Mouse (Mus musculus) testis, postnatal 14 days (tissue): ENCODE data around the gene Depdc7.
A peak's percentile ranks its signal among the peaks of the same experiment; 100 is the strongest.

Experiments
- DNase-seq: peaks from one replicate; pipeline ENCODE4 v3.0.0; 2021; ENCODE audit warnings: low spot score

Depdc7 gene

GRCm38 (mm10) chr2:104742741-104743064 lies at the start of gene Depdc7:
Gene Depdc7, minus strand, starts transcription at chr2:104742878.
- DNase-seq, result peak; percentile 89

- no peak for DNase-seq
Measured at GRCm38 (mm10) chr2:104774763-104775162, 32.1 kb upstream of the Depdc7 start.

GRCm38 (mm10) chr2:104768697-104769096 lies 26.0 kb upstream of the Depdc7 start:
- DNase-seq, result no peak

DNA sequence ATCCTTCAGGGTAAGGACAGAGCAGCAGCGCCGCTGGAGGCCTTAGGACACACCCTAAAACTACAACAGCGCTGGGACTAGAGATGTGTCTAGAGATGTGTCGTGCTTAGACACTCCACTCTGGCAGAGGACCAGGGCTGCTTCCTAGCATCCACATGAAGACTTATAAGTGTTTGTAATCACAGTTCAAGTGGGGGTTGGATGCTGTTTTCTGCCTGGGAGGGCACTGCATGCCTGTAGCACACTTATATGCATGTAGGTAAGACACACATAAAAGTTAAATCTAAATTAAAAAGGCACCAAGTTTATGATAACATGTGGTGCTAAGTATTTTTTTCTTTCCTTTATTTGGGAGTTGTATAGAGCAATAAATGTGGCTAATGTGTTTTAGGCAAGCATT lies 21.3 kb upstream of the Depdc7 start:
- no peak for DNase-seq

DNA sequence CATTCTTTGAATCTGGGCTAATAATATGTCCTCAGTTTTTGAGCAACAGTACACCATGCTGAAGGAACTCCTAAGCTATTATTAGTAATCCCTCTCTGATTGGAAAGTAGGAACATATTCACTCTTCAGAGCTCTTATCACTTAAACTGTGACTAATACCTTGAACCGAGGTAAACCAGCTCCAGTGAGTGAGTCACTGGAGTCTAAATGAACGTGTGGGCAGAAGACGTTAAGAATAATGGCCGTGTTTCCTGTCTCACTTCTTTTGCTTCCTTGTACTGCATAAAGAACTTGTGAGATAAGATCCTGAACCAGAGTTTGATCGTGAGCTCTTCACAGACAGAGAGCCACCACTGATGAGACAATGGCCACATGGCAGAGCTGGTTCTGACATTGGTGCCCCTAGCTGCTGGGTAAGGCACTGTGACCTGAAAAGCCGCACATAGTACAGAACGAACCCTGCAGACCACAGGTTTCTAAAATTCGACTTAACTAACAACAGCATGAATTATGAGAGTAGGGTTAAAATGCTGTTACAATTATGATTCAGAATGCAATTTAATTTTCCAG lies 20.5 kb upstream of the Depdc7 start:
- DNase-seq, result no peak

DNA sequence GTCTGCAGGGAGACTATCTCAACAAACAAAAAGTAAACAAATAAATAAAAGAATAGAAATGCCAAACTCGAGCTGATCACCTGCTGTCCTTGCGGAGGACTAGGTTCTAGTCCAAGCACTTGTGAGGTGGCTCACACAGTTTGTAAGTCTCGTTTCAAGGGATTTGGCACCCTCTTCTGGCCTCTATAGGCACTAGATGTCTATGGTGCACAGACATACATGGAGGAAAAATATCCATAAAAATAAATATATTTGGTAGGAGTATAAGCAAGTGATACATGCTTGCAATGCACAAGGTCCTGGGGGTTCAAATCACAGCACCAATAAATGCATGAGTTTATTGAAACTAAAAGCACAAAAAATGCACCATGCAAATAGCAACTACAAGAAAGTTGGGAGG lies 7.9 kb upstream of the Depdc7 start:
- DNase-seq, result no peak

- no peak for DNase-seq
Measured at GRCm38 (mm10) chr2:104748652-104749183, 6.0 kb upstream of the Depdc7 start.

DNA sequence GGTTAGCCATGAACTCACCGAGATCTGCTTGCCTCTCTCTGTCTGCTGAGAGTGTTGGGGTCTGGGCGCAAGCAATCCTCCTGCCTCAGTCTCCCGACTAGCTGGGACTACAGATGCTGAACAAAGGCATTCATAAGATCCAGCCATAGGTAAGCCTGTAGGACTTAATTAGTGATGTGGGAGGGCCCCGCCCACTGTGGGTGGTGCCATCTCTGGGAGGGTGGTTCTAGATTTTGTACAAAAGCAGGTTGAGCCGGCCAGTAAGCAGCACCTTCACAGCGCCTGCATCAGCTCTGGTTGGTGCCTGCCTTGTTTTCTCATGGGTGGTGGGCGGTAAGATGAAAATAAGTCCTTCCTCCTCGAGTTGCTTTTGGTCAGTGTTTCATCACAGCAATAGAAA lies 3.6 kb upstream of the Depdc7 start:
- peak; percentile 14 for DNase-seq

DNA sequence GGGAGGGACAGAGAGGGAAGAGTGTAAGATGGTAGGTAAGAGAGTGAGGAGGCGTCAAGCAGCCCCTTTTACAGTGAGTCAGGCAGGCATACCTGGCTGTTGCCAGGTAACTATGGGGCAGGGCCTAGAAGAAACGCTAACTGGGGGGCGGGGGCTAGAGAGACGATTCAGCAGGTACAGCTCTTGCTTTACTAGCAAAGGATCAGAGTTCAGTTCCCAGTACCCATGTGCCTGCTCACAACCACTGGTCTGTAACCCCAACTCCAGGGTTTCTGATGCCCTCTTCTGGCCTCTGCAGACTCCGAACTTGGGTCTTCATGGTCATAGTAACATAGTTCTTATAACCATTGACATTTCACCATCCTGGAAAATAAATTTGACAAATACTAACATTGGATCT lies 1.3 kb upstream of the Depdc7 start:
- DNase-seq, result no peak

GRCm38 (mm10) chr2:104743160-104743559 lies 482 bp upstream of the Depdc7 start:
- no peak for DNase-seq

DNA sequence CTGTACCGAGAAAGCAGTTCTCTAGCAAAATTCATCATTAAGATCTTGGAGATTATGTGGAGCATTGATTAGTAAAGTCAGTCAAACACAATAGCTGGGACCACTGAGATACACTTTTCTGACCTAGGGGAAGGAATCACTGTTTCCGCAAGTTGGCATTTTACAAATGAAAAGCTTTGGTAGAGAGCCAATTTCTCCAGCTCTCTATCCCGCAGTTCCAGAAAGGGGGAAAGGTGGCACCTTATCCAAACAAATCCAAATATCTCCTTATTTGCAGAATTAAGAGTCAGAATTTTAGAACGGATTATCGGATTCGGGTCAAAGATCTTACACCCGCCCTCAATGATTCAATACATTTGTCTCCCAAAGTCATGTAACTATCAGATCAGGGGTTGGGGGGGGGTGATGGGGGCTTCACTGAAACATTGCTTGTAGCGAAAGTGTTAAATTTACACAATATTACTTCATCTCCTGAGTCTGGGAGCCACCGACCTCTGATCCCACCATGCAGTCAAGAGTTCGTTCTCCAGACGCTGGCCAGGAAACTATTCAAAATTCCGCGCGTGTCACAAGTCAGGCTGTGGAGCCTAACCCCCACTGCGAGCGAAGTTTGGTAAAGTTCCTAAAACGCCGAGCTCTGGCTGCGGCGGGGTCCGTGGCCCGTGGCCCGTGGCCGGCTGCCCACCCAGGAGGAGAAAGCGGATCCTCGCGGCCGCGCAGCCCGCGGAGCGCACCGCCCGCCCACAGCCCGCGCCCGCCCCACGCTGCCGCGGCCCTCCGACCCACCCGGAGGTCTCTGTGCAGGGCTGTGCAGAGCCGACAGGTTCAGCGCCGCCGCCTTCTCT lies 560 bp downstream of the Depdc7 start:
- no peak for DNase-seq

- no peak for DNase-seq
Measured at GRCm38 (mm10) chr2:104741015-104741758, 1.5 kb downstream of the Depdc7 start.

DNA sequence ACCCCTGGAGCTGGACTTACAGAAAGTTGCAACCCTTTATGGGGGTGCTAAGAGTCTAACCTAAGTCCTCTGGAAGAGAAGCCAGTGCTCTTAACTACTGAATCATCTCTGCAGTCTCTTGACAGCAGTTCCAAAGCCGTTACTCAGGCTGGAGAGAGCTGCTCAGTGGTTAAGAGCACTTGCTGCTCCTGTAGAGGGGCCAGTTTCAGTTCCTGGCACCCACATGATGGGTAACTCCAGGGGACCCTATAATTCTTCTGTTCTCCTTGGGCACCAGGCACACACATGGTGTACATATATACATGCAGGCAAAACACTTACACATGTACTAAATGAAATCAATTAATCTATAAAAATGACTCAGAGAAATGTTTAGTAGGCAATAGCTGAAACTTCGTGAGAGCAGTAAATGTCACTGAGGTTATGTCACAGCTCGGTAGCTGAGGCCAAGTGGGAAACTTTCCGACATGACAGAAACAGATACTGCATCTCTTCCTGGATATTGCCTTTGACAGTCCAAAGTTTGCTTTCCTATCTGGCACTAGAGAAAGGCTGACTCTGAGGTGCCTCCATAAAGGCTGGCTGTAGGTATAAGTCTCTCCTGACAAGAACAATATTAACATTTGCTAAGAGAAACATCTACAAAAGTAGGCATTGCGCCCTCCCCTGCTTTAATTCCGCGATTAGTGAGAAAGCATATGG lies 2.3 kb downstream of the Depdc7 start:
- DNase-seq, result no peak

- no peak for DNase-seq
Measured at GRCm38 (mm10) chr2:104739691-104740090, 3.0 kb downstream of the Depdc7 start.

GRCm38 (mm10) chr2:104736241-104736640 lies 6.4 kb downstream of the Depdc7 start:
- DNase-seq, result peak; percentile 21

- DNase-seq, result no peak
Measured at GRCm38 (mm10) chr2:104732562-104733256, 10.0 kb downstream of the Depdc7 start.

DNA sequence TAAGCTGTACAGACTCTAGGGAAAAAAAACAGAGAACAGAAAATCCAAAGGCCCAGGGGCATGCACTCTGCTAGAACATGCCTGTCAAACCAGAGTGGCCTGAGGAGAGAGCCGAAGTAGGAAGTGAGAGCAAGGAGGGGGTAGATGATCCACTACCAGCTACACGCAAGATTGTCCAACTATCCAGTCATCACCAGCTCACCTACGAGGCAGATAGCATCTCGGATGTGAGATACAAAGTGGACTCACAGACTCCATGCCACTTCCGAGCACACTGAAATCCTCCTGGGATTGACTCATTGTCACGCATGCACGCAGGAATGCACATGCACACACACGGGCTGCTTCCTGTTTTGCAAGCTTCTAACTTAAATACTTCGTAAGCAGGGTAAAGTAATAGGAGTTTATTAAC lies 10.6 kb downstream of the Depdc7 start:
- no peak for DNase-seq

GRCm38 (mm10) chr2:104727369-104727768 lies 15.3 kb downstream of the Depdc7 start:
- DNase-seq, result no peak

GRCm38 (mm10) chr2:104722021-104722420 lies 20.7 kb downstream of the Depdc7 start:
- DNase-seq, result no peak

- DNase-seq, result no peak
Measured at GRCm38 (mm10) chr2:104717827-104718226, 24.9 kb downstream of the Depdc7 start.

DNA sequence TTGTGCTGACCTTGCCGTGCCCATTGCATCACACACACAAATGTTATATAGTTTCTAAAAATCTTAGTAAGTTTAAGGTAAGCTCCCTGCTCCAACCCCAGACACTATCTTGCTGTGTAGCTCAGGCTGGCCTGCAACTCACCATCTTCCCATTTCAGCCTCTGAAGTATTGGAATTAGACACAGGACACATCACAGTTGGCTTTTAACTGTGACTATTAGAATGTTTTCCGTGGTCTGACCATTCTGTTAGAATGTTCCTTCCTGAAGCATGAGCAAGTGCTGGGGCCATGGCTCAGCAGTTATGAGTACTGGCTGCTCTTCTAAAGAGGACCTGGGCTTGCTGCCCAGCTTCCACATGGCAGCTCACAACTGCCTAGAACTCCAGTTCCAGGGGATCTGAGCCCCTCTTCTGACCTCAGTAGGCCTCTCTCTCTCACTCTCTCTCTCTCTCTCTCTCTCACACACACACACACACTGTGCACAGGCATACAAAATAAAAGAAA lies 25.4 kb downstream of the Depdc7 start:
- DNase-seq, result no peak
